Mouse (Mus musculus) heart, adult 2 months (tissue): ENCODE results near the gene Eef2k. TPM values are rescaled to one million over a fixed set of nuclear protein-coding genes. Genes with fewer than 3 reads are reported as not detected.

Source experiments
- DNase-seq, 2 experiments: peaks; one replicate each; pipeline ENCODE4 v3.0.0; 2021
- H3K27ac ChIP-seq: fragments of 200-600 bp; 2 replicates; pipeline ENCODE4 v1.8.1; 2022
- H3K27me3 ChIP-seq: fragments of 200-500 bp; 2 replicates; pipeline ENCODE4 v1.6.1; 2012; ENCODE audit warnings: mild to moderate bottlenecking, low read length, inconsistent platforms, mixed read lengths; ENCODE audit not compliant: control insufficient read depth, insufficient read depth
- H3K36me3 ChIP-seq: fragments of 200-500 bp; 2 replicates; pipeline ENCODE4 v1.6.1; 2012; ENCODE audit warnings: low read length, inconsistent platforms; ENCODE audit not compliant: control insufficient read depth, insufficient read depth
- H3K4me1 ChIP-seq: fragments of 200-500 bp; 2 replicates; pipeline ENCODE4 v1.6.1; 2011; ENCODE audit warnings: low read length; ENCODE audit not compliant: control insufficient read depth, insufficient read depth
- H3K4me3 ChIP-seq: fragments of 200-600 bp; 2 replicates; pipeline ENCODE4 v1.8.1; 2022
- H3K79me2 ChIP-seq: fragments of 200-500 bp; replicated peaks from 2 replicates; pipeline ENCODE4 v1.6.1; 2012; ENCODE audit warnings: mild to moderate bottlenecking, inconsistent platforms, low read length, moderate library complexity, mixed read lengths; ENCODE audit not compliant: control insufficient read depth, insufficient read depth
- H3K9ac ChIP-seq: fragments of 200-500 bp; 2 replicates; pipeline ENCODE4 v1.6.1; 2012; ENCODE audit warnings: low read depth, mild to moderate bottlenecking, control low read depth, inconsistent platforms, low read length, mixed read lengths
- CTCF ChIP-seq: fragments of 200-600 bp; IDR thresholded peaks from 2 replicates; pipeline ENCODE4 v1.8.1; 2022; ENCODE audit warnings: antibody characterized with exemption, mild to moderate bottlenecking, moderate library complexity
- EP300 ChIP-seq: fragments of 200-500 bp; IDR thresholded peaks from 2 replicates; pipeline ENCODE4 v1.6.1; 2011; ENCODE audit warnings: low read depth, low read length, control low read depth; ENCODE audit not compliant: insufficient read depth
- POLR2A ChIP-seq: fragments of 200-500 bp; IDR thresholded peaks from 2 replicates; pipeline ENCODE4 v1.6.1; 2011; ENCODE audit warnings: mild to moderate bottlenecking, low read depth, low read length, control low read depth; ENCODE audit not compliant: insufficient read depth
- WGBS: fragments of 180-500 bp; shearing (Covaris S2); methylation state at CpG from one replicate; pipeline ENCODE4 v1.1.7; 2018; 5-methylcytosine and 5-hydroxymethylcytosine counted together
- intact Hi-C: fragments of 180-260 bp; cut with DNase I; formaldehyde crosslinking; loops from one replicate; pipeline ENCODE4 v1.15.1; 2025
- polyA plus RNA-seq: library from polyadenylated mRNA; depleted of rRNA; stranded (reverse); fragments of >200 nt; gene quantifications from 2 replicates; pipeline ENCODE4 v1.2.3, GENCODE M21; 2012
- total RNA-seq, 2 experiments: library from RNA; stranded (reverse); gene quantifications; 2 replicates each; pipeline ENCODE4 v1.2.3; 2021

Eef2k gene
- total and polyA plus RNA-seq, 3 experiments = 22.8 to 28.9 (median 23.9) TPM

DNA sequence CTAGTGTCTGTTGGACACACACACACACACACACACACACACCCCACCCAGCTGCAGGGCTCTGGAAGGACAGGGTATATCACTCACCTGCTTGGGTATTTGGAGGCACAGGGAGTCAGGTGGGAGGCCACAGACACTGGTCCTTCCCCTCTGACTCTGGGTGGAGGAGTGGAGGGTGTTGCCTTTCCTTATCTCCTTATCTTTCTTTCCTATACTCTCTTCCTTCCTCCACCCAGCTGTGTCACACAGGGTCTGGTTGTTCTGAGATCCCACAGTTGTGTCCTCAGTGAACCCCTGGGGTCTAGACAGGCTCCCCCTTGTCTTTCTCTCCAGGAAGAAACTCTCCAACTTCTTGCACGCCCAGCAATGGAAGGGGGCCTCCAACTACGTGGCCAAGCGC is 37.3 kb downstream of the Eef2k start:
- H3K27ac ChIP-seq = no peak overlapping the region
- intact Hi-C loops = no loop called here
- WGBS = 78% methylated on average over 3 of the region's 3 CpGs
- H3K79me2 ChIP-seq = no peaks in the 10 kb centered on the region
- H3K36me3 ChIP-seq = no peaks in the 10 kb centered on the region; the same call in none of the 2 replicates
- H3K4me1 ChIP-seq = peaks cover 1% of the 10 kb centered on the region; the same call in 1 of the 2 replicates
- TF ChIP-seq POLR2A (no peak), EP300 (no peak), CTCF (no peak)
- no peak overlapping the region for H3K9ac ChIP-seq
- H3K4me3 ChIP-seq = no peak overlapping the region
- no peaks in the 10 kb centered on the region for H3K27me3 ChIP-seq
- DNase-seq = no peak

DNA sequence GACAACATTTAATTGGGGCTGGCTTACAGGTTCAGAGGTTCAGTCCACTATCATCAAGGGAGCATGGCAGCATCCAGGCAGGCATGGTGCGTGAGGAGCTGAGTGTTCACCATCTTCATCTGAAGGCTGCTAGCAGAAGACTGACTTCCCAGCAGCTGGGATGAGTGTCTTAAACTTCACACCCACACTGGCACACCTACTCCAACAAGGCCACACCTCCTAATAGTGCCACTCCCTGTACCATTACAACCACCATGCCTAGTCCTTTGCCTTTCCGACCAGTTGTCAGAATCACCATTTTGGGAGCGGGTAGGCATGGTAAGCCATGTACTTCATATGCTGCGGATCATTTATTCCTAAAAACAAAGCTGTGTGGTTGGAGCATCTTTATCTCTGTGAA is 38.1 kb downstream of the Eef2k start:
- H3K79me2 ChIP-seq = no peaks in the 10 kb centered on the region
- no peaks in the 10 kb centered on the region; the same call in none of the 2 replicates for H3K36me3 ChIP-seq
- TF ChIP-seq CTCF (no peak), POLR2A (no peak), EP300 (no peak)
- no peak overlapping the region for H3K9ac ChIP-seq
- H3K27ac ChIP-seq = no peak overlapping the region
- no peak overlapping the region for H3K4me3 ChIP-seq
- 96% methylated on average over 4 of the region's 4 CpGs for WGBS
- no peak for DNase-seq
- H3K27me3 ChIP-seq = no peaks in the 10 kb centered on the region
- peaks cover 1% of the 10 kb centered on the region; the same call in 1 of the 2 replicates for H3K4me1 ChIP-seq
- intact Hi-C loops = no loop called here

DNA sequence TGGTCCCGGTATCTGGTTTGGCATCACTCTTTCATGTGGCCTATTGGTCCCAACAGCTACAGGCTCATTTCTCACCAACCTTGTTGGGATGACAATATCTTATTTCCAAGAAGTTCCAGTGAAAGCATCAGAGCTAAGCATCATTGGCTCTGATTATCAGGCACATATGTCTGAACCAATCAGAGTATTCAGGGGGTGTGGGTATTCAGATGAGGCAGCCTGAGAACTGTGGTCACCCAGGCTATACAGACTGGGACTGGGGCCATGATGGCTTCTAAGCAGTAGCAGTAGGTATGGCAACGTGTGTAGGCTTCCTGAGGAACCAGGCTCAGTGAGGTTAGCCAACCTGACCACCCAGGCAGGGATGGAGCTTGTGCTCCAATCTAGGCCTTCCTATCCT is 38.8 kb downstream of the Eef2k start:
- Histone ChIP-seq H3K79me2 (no peaks in the 10 kb centered on the region), H3K9ac (no peak overlapping the region), H3K27ac (no peak overlapping the region), H3K4me1 (peaks cover 1% of the 10 kb centered on the region; the same call in 1 of the 2 replicates), H3K27me3 (no peaks in the 10 kb centered on the region), H3K4me3 (no peak overlapping the region), H3K36me3 (no peaks in the 10 kb centered on the region; the same call in none of the 2 replicates)
- WGBS = 79% methylated on average over 2 of the region's 2 CpGs
- intact Hi-C loops = no loop called here
- TF ChIP-seq CTCF = no peak
- no peak for TF ChIP-seq POLR2A
- no peak for TF ChIP-seq EP300
- DNase-seq = no peak

GRCm38 (mm10) chr7:120882674-120883073 is 40.0 kb downstream of the Eef2k start:
- no peak overlapping the region for H3K27ac ChIP-seq
- H3K9ac ChIP-seq = no peak overlapping the region
- H3K79me2 ChIP-seq = no peaks in the 10 kb centered on the region
- no peaks in the 10 kb centered on the region; the same call in none of the 2 replicates for H3K36me3 ChIP-seq
- WGBS = 81% methylated on average over 4 of the region's 4 CpGs
- TF ChIP-seq CTCF = no peak
- TF ChIP-seq POLR2A = no peak
- TF ChIP-seq EP300 = no peak
- H3K4me3 ChIP-seq = no peak overlapping the region
- intact Hi-C loops = no loop called here
- no peaks in the 10 kb centered on the region for H3K27me3 ChIP-seq
- peaks cover 1% of the 10 kb centered on the region; the same call in 1 of the 2 replicates for H3K4me1 ChIP-seq
- no peak for DNase-seq

- H3K79me2 ChIP-seq = no peaks in the 10 kb centered on the region
- no peak overlapping the region for H3K27ac ChIP-seq
- whole genome bisulfite sequencing = 61% methylated on average over 4 of the region's 4 CpGs
- TF ChIP-seq POLR2A (no peak), CTCF (no peak), EP300 (no peak)
- DNase-seq = no peak
- H3K9ac ChIP-seq = no peak overlapping the region
- H3K27me3 ChIP-seq = no peaks in the 10 kb centered on the region
- intact Hi-C loops = no loop called here
- H3K36me3 ChIP-seq = no peaks in the 10 kb centered on the region; the same call in 1 of the 2 replicates
- H3K4me1 ChIP-seq = no peaks in the 10 kb centered on the region; the same call in 1 of the 2 replicates
- H3K4me3 ChIP-seq = no peak overlapping the region
Observed at GRCm38 (mm10) chr7:120883523-120884290, 41.1 kb downstream of the Eef2k start.

DNA sequence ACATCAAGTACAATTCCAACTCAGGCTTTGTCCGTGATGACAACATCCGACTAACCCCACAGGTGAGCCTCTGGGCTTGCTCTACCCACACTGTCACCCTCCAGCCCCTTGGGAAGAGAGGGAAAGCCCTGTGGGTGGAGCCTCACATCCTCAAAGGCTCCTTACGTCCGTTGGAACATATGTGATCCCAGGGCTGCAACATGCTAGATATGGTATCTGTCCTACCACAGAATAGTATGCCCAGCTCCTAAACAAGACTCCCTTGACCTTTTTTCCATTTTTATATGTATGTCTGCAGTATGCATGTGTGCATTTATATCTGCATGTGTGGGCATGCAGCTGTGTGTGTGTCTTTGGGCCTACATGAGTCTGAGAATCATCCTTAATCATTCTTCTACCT is 42.1 kb downstream of the Eef2k start:
- WGBS = 91% methylated on average over 4 of the region's 4 CpGs
- Histone ChIP-seq H3K27ac (no peak overlapping the region), H3K79me2 (no peaks in the 10 kb centered on the region), H3K4me1 (no peaks in the 10 kb centered on the region; the same call in 1 of the 2 replicates), H3K36me3 (no peaks in the 10 kb centered on the region; the same call in 1 of the 2 replicates), H3K27me3 (no peaks in the 10 kb centered on the region), H3K4me3 (no peak overlapping the region), H3K9ac (no peak overlapping the region)
- no peak for DNase-seq
- no peak for TF ChIP-seq EP300
- TF ChIP-seq CTCF = no peak
- TF ChIP-seq POLR2A = no peak
- intact Hi-C loops = loop anchor here (5.0 kb wide), 1 partner anchor 42 kb away; the partner anchor contains the start of gene Eef2k
